Mouse (Mus musculus): ENCODE measurements at regions not wholly inside any gene's neighbourhood (a gene's known extent, or its start where the extent isn't known, plus 50 kb on each side); places are given as distances from the start of the nearest gene placed in this dataset.

DNA sequence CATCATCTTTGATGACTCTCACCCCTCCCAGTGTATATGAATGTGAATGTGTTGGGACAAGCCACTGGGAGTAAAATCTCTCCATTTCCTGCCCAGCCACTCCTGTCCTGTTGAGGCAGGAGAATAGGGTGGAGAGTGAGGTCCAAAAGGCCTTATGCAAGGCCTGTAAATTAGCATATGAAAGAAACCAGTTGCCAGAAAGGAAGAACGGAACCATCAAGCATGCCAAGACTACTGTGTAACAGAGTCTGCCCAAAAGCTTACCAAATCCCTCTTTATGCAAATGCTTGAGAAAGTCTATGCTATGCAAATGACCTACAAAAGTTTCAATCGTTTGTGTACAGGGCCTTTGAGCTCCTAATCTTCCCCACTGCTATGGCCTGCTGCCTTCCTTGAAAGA is 404.0 kb upstream of the Tbl1xr1 start:
- TF ChIP-seq SIN3A (IDR thresholded peaks at IDR 0.05; ENCODE audit: low read length) (no peak), MAX (IDR thresholded peaks at IDR 0.05; ENCODE audit: low read length) (no peak), PAX5 (IDR thresholded peaks at IDR 0.05; ENCODE audit: low read length) (no peak), POLR2A (IDR thresholded peaks at IDR 0.05; ENCODE audit: low read depth, low read length) (no peak), CTCF (conservative IDR thresholded peaks at IDR 0.05 in 1 of 2, IDR thresholded peaks at IDR 0.05 in 1 of 2; ENCODE audit: low read depth in 2 of 2, low read length in 2 of 2) (no peak), ELF1 (IDR thresholded peaks at IDR 0.05; ENCODE audit: low read depth, low read length) (no peak), ZMIZ1 (IDR thresholded peaks at IDR 0.05; ENCODE audit: low read depth, low read length) (no peak), POLR2AphosphoS2 (IDR thresholded peaks at IDR 0.05; ENCODE audit: low read depth, low read length) (no peak), USF1 (IDR thresholded peaks at IDR 0.05; ENCODE audit: low read depth, low read length) (no peak), NRF1 (IDR thresholded peaks at IDR 0.05; ENCODE audit: low read depth, low read length) (no peak)

Measured in CH12.LX (cell line).